Mouse (Mus musculus): Measurements from ENCODE around the gene Gm12258. TPM values are rescaled to one million over a fixed set of nuclear protein-coding genes. Genes with fewer than 3 reads are reported as not detected.

Gm12258 gene
- polyA plus RNA-seq, 1 experiment: 18.2 TPM

GRCm38 (mm10) chr11:58847636-58848035, 678 bp downstream of the Gm12258 start:
- H3K27ac ChIP-seq (ENCODE audit: insufficient read depth, low read length): no peak overlapping the region
- peak overlapping the region; percentile 72 for H3K4me3 ChIP-seq (ENCODE audit: insufficient read depth, low read length)
- H3K4me1 ChIP-seq (ENCODE audit: control insufficient read depth, insufficient read depth, low read length): peaks cover 6% of the 10 kb centered on the region
- TF ChIP-seq POLR2A (IDR thresholded peaks at IDR 0.05; ENCODE audit: extremely low read depth, insufficient read depth, low read length) (no peak), CTCF (IDR thresholded peaks at IDR 0.05; ENCODE audit: extremely low read depth, insufficient read depth, low read length) (no peak)

DNA sequence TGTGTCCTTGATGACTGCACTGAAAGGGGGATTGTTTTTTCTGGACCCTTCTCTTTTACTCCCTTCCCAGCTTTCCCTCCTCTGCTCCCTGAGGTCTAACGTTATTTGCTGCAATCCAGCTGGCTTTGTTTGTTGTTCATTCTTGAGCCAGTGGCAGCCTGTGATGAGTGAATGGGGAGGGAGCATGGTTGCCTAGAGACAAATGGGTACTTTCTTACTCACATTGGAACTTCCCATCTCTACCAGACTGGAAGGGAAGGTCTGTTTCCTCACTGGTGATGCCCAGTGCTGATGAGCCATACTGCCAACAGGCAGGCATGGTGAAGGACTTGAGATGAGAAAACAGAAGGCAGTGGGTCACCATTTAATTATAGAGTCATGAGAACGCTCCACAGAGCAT, 2.8 kb downstream of the Gm12258 start:
- H3K4me1 ChIP-seq (ENCODE audit: control insufficient read depth, insufficient read depth, low read length): peaks cover 6% of the 10 kb centered on the region
- TF ChIP-seq POLR2A (IDR thresholded peaks at IDR 0.05; ENCODE audit: extremely low read depth, insufficient read depth, low read length) (no peak), CTCF (IDR thresholded peaks at IDR 0.05; ENCODE audit: extremely low read depth, insufficient read depth, low read length) (no peak)
- no peak overlapping the region for H3K4me3 ChIP-seq (ENCODE audit: insufficient read depth, low read length)
- no peak overlapping the region for H3K27ac ChIP-seq (ENCODE audit: insufficient read depth, low read length)

GRCm38 (mm10) chr11:58860744-58861143, 13.8 kb downstream of the Gm12258 start:
- Histone ChIP-seq H3K4me3 (ENCODE audit: insufficient read depth, low read length) (no peak overlapping the region), H3K27ac (ENCODE audit: insufficient read depth, low read length) (no peak overlapping the region), H3K4me1 (ENCODE audit: control insufficient read depth, insufficient read depth, low read length) (no peaks in the 10 kb centered on the region)
- TF ChIP-seq CTCF (IDR thresholded peaks at IDR 0.05; ENCODE audit: extremely low read depth, insufficient read depth, low read length): no peak
- no peak for TF ChIP-seq POLR2A (IDR thresholded peaks at IDR 0.05; ENCODE audit: extremely low read depth, insufficient read depth, low read length)

DNA sequence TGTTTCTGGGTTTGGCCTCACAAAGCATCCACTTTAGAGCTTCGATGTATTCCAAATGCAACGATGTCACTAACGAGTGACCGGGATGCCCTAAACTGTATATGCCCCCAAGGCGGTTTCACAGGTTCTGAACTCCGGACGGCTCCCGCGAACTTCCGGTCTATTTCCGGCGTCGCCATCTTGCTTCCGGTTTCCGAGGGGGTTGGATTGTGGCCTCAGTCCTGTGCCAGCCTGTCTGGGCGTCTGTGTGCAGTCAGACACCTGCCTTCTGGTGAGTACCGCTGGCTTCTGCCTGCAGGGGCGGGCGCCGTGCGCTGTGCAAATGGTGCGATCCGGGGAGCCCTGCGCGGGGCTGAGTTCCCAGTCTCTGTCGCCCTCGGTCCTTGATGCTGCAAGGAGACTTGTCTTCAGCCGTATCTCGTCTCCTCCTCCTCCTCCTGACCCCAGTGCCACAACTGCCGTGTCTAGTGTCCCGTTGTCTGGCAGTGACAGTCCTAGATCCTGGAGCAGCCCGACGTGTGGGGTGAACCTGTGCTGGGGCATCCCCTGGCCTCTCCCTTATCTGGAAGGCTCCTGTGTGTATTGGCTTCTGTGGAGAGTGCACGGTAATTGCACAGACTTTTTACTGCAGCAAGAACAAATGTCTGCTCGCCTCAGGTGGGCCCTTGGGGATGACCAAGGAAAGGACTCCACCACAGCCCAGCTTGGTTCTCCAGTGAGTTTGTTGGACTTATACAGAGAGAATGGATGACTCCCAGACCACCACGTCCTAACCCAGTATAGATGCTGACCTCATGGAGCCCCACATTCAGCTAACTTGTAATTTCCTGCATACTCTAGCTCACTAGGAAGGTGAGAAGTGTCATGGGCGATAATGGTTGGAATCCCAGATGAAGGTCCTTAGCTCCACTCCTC, 20.3 kb downstream of the Gm12258 start, which contains the start of gene 2810021J22Rik:
Gene 2810021J22Rik (plus strand): TSS at position 178 of the 915 bp plus-strand sequence.
- TF ChIP-seq POLR2A (IDR thresholded peaks at IDR 0.05; ENCODE audit: extremely low read depth, insufficient read depth, low read length): peak; percentile 75; the same call in 1 of the 2 replicates
- no peak for TF ChIP-seq CTCF (IDR thresholded peaks at IDR 0.05; ENCODE audit: extremely low read depth, insufficient read depth, low read length)
- peaks cover 2% of the 10 kb centered on the region for H3K4me1 ChIP-seq (ENCODE audit: control insufficient read depth, insufficient read depth, low read length)
- H3K4me3 ChIP-seq (ENCODE audit: insufficient read depth, low read length): peak within 1 kb of the TSS; percentile 81
- 0 out of 2 replicates have a peak within 1 kb of the TSS, but pooled peaks have one; percentile 24 for H3K27ac ChIP-seq (ENCODE audit: insufficient read depth, low read length)

- H3K27ac ChIP-seq (ENCODE audit: insufficient read depth, low read length): no peak overlapping the region
- H3K4me3 ChIP-seq (ENCODE audit: insufficient read depth, low read length): peak overlapping the region; percentile 81; the same call in 1 of the 2 replicates
- peaks cover 2% of the 10 kb centered on the region for H3K4me1 ChIP-seq (ENCODE audit: control insufficient read depth, insufficient read depth, low read length)
- TF ChIP-seq CTCF (IDR thresholded peaks at IDR 0.05; ENCODE audit: extremely low read depth, insufficient read depth, low read length) (no peak), POLR2A (IDR thresholded peaks at IDR 0.05; ENCODE audit: extremely low read depth, insufficient read depth, low read length) (no peak)
These were observed 21.0 kb downstream of the Gm12258 start for GRCm38 (mm10) chr11:58867954-58868330.

DNA sequence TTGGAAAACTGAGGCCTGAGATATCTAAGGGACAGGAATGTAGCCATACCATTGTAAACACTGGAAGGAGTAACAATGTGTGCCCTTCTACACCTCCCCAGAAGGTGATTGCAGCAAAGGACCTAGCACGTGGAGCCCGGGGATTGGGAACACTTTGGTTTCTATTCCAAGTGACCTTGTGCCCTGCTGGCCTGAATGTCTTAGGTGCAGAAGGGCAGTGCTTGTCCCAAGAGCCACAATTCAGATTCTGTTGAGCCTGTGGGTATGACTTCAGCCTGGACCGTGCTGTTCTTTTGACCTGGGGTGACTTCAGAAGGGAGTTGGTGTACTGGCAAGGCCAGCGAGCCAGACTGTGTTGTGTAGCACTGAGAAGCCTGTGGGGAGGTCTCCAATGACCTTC, 24.0 kb downstream of the Gm12258 start:
- no peak for TF ChIP-seq POLR2A (IDR thresholded peaks at IDR 0.05; ENCODE audit: extremely low read depth, insufficient read depth, low read length)
- no peak for TF ChIP-seq CTCF (IDR thresholded peaks at IDR 0.05; ENCODE audit: extremely low read depth, insufficient read depth, low read length)
- Histone ChIP-seq H3K4me1 (ENCODE audit: control insufficient read depth, insufficient read depth, low read length) (peaks cover 2% of the 10 kb centered on the region), H3K27ac (ENCODE audit: insufficient read depth, low read length) (no peak overlapping the region), H3K4me3 (ENCODE audit: insufficient read depth, low read length) (no peak overlapping the region)

DNA sequence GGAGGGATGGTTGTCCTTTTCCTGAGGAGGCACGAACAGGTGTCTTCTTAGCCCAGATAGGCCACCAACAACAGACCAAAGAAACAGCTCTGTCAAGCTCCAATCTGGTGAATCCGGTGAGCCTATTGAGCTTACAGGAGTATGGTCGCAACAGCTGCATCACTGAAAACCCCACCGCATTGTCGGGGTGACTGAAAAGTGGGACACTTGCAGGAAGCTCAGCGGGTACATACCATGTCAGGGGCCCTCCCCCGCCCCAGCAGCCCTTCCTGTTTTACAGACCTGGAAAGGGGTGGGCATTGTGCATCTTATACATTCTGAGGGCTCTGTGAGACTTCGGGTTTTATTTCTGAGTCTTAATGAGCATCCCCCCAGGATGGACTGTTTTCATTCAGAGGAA, 36.8 kb downstream of the Gm12258 start:
- no peak for TF ChIP-seq POLR2A (IDR thresholded peaks at IDR 0.05; ENCODE audit: extremely low read depth, insufficient read depth, low read length)
- H3K4me1 ChIP-seq (ENCODE audit: control insufficient read depth, insufficient read depth, low read length): no peaks in the 10 kb centered on the region
- no peak overlapping the region for H3K27ac ChIP-seq (ENCODE audit: insufficient read depth, low read length)
- H3K4me3 ChIP-seq (ENCODE audit: insufficient read depth, low read length): no peak overlapping the region

DNA sequence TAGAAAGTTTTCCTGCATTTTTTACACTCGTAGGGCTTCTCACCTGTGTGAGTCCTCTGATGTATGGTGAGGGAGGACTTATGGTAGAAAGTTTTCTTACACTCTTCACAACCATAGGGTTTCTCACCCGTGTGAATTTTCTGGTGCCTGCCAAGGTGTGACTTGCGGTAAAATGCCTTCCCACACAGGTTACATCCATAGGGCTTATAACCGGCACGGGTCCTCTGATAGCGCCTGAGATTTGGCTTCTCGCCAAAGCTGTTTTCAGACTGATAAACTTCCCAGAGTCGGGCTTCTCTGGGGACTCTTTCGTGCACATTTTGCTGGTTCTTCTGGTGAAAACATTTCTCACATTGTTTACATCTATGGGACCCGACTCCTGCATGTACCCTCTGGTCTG, 43.6 kb downstream of the Gm12258 start:
- TF ChIP-seq CTCF (IDR thresholded peaks at IDR 0.05; ENCODE audit: extremely low read depth, insufficient read depth, low read length): no peak
- Histone ChIP-seq H3K4me1 (ENCODE audit: control insufficient read depth, insufficient read depth, low read length) (no peaks in the 10 kb centered on the region), H3K4me3 (ENCODE audit: insufficient read depth, low read length) (no peak overlapping the region), H3K27ac (ENCODE audit: insufficient read depth, low read length) (no peak overlapping the region)

GRCm38 (mm10) chr11:58894456-58894855, 47.5 kb downstream of the Gm12258 start:
- Histone ChIP-seq H3K27ac (ENCODE audit: insufficient read depth, low read length) (no peak overlapping the region), H3K4me1 (ENCODE audit: control insufficient read depth, insufficient read depth, low read length) (no peaks in the 10 kb centered on the region), H3K4me3 (ENCODE audit: insufficient read depth, low read length) (no peak overlapping the region)
- no peak for TF ChIP-seq POLR2A (IDR thresholded peaks at IDR 0.05; ENCODE audit: extremely low read depth, insufficient read depth, low read length)
- TF ChIP-seq CTCF (IDR thresholded peaks at IDR 0.05; ENCODE audit: extremely low read depth, insufficient read depth, low read length): no peak

GRCm38 (mm10) chr11:58897485-58897884, 50.5 kb downstream of the Gm12258 start:
- H3K4me3 ChIP-seq (ENCODE audit: insufficient read depth, low read length): no peak overlapping the region
- no peak for TF ChIP-seq POLR2A (IDR thresholded peaks at IDR 0.05; ENCODE audit: extremely low read depth, insufficient read depth, low read length)
- TF ChIP-seq CTCF (IDR thresholded peaks at IDR 0.05; ENCODE audit: extremely low read depth, insufficient read depth, low read length): no peak

More at GRCm38 (mm10) chr11:58897485-58897884, 50.5 kb downstream of the Gm12258 start:
- H3K27ac ChIP-seq (ENCODE audit: insufficient read depth, low read length): no peak overlapping the region
- no peaks in the 10 kb centered on the region; the same call in 1 of the 2 replicates for H3K4me1 ChIP-seq (ENCODE audit: control insufficient read depth, insufficient read depth, low read length)
